Mouse (Mus musculus) CH12.LX (cell line): Measurements from ENCODE around the gene Trim30a.
"Not testable (repeated sequence)": the region's sequence is repeated elsewhere in the genome, so short reads cannot be mapped to it uniquely, and the experiment has no call there.

ENCODE experiments used
- CHD2 ChIP-seq: IDR thresholded peaks from 2 replicates; pipeline ENCODE4 v1.6.1; 2011; ENCODE audit warnings: low read length, improper control_type of control experiment
- CTCF ChIP-seq, 2 experiments: IDR thresholded peaks in 1 of 2; conservative IDR thresholded peaks in 1 of 2; 2 replicates each; pipeline ENCODE4 v1.5.1; 2011 to 2012; ENCODE audit warnings: low read depth in 2 of 2, low read length in 2 of 2, improper control_type of control experiment in 1 of 2, inconsistent platforms in 1 of 2, mild to moderate bottlenecking in 1 of 2, moderate library complexity in 1 of 2
- MAX ChIP-seq: IDR thresholded peaks from 2 replicates; pipeline ENCODE4 v1.6.1; 2011; ENCODE audit warnings: low read length, improper control_type of control experiment
- MEF2A ChIP-seq: IDR thresholded peaks from 2 replicates; pipeline ENCODE4 v1.6.1; 2014; ENCODE audit warnings: low read depth, mild to moderate bottlenecking, inconsistent platforms, low read length, improper control_type of control experiment, borderline replicate concordance
- NELFE ChIP-seq: IDR thresholded peaks from 2 replicates; pipeline ENCODE4 v1.6.1; 2011; ENCODE audit warnings: low read depth, low read length, improper control_type of control experiment
- PAX5 ChIP-seq: IDR thresholded peaks from 2 replicates; pipeline ENCODE4 v1.6.1; 2012; ENCODE audit warnings: low read length, inconsistent platforms, mixed read lengths
- POLR2A ChIP-seq: IDR thresholded peaks from 2 replicates; pipeline ENCODE4 v1.6.1; 2011; ENCODE audit warnings: low read depth, mild to moderate bottlenecking, improper control_type of control experiment, low read length
- TBP ChIP-seq: conservative IDR thresholded peaks from 2 replicates; pipeline ENCODE4 v1.6.1; 2011; ENCODE audit warnings: low read depth, low read length, improper control_type of control experiment
- USF1 ChIP-seq: IDR thresholded peaks from 2 replicates; pipeline ENCODE4 v1.6.1; 2014; ENCODE audit warnings: low read depth, mild to moderate bottlenecking, inconsistent platforms, low read length, improper control_type of control experiment

- not testable (repeated sequence) for TF ChIP-seq POLR2A; CTCF (conservative IDR thresholded peaks at IDR 0.05 in 1 of 2, IDR thresholded peaks at IDR 0.05 in 1 of 2; ENCODE audit: low read depth in 2 of 2, low read length in 2 of 2); MAX; CHD2; USF1; MEF2A; PAX5; TBP; NELFE
These were observed 36.2 kb upstream of the Trim30a start for GRCm38 (mm10) chr7:104501186-104501585.
